In genomic region chr8:57341541-57341840, GRCm38 (mm10) we compare ENCODE assay signal across 17 mouse cellular contexts. TPM values are rescaled to one million over a fixed set of nuclear protein-coding genes. Genes with fewer than 3 reads are reported as not detected.
DNase-seq lines count a peak whose midpoint lies in the region; ATAC-seq and TF ChIP-seq lines count a peak whose summit lies in the region.
"Had no signal": no experiment of that assay in that cellular context is flagged by ENCODE, and none has a peak within 500 bp of the region (broad histone marks: within the 10 kb centered on the region; RNA-seq: fewer than 3 reads in every experiment).

No protein-coding gene starts in this region.

- H3K27ac ChIP-seq in lung, embryonic 14.5 days (ENCODE audit: low read depth), result no peak overlapping the region
- H3K27ac ChIP-seq in embryonic facial prominence, embryonic 15.5 days (replicated peaks), result 0 out of 2 replicates have a peak overlapping the region, but pooled peaks have one; percentile 51
- H3K27ac ChIP-seq in stomach, embryonic 14.5 days (ENCODE audit: low read length), result peak overlapping the region; percentile 53; the same call in 1 of the 2 replicates
- H3K27ac ChIP-seq: hindbrain, embryonic 15.5 days; liver, embryonic 15.5 days; neural tube, embryonic 13.5 days had no signal

- peak; percentile 88 for DNase-seq in heart, adult 11 months
- no peak for DNase-seq in heart, postnatal 10 days
- DNase-seq in lung, embryonic 14.5 days, result no peak
- DNase-seq in lung, postnatal 10 days, result no peak
- no peak for DNase-seq in thymus, postnatal 14 days
- DNase-seq: cerebellum, postnatal 14 days; kidney, postnatal 14 days; thymus, postnatal 4 days had no signal

- H3K27me3 ChIP-seq in lung, embryonic 14.5 days (ENCODE audit: insufficient read depth, low read length), result peaks cover 94% of the 10 kb centered on the region
- peaks cover 97% of the 10 kb centered on the region for H3K27me3 ChIP-seq in embryonic facial prominence, embryonic 15.5 days
- peaks cover 20% of the 10 kb centered on the region; the same call in 1 of the 2 replicates for H3K27me3 ChIP-seq in stomach, embryonic 14.5 days (ENCODE audit: control insufficient read depth, insufficient read depth, low read length)

- peak overlapping the region; percentile 13; the same call in 1 of the 2 replicates for H3K9ac ChIP-seq in lung, embryonic 14.5 days
- no peak overlapping the region for H3K9ac ChIP-seq in embryonic facial prominence, embryonic 15.5 days
- H3K9ac ChIP-seq in stomach, embryonic 14.5 days (replicated peaks; ENCODE audit: low read depth, low read length), result no peak overlapping the region
- H3K9ac ChIP-seq: hindbrain, embryonic 15.5 days; liver, embryonic 15.5 days; neural tube, embryonic 13.5 days had no signal

- TF ChIP-seq CTCF in lung, embryonic 14.5 days (IDR thresholded peaks at IDR 0.05; ENCODE audit: low read depth), result no peak

- ATAC-seq in lung, embryonic 14.5 days (ENCODE audit: insufficient read depth), result no peak
- ATAC-seq in embryonic facial prominence, embryonic 15.5 days (ENCODE audit: insufficient number of reproducible peaks, low FRiP score, low TSS enrichment, low read depth), result no peak
- no peak for ATAC-seq in stomach, embryonic 14.5 days (ENCODE audit: insufficient number of reproducible peaks, insufficient read depth, low FRiP score, low read depth)
- no peak for ATAC-seq in monocyte, adult 5-6 weeks (replicated peaks; ENCODE audit: insufficient number of reproducible peaks, low FRiP score, low TSS enrichment, poor library complexity, severe bottlenecking)

- H3K4me2 ChIP-seq in lung, embryonic 14.5 days, result peak overlapping the region; percentile 55; the same call in 1 of the 2 replicates
- peak overlapping the region; percentile 50 for H3K4me2 ChIP-seq in embryonic facial prominence, embryonic 15.5 days (replicated peaks)
- H3K4me2 ChIP-seq in stomach, embryonic 14.5 days (replicated peaks; ENCODE audit: low read depth, low read length), result peak overlapping the region; percentile 45
- H3K4me2 ChIP-seq: liver, embryonic 15.5 days had no signal

- H3K36me3 ChIP-seq in lung, embryonic 14.5 days (ENCODE audit: insufficient read depth), result no peaks in the 10 kb centered on the region
- H3K36me3 ChIP-seq in embryonic facial prominence, embryonic 15.5 days, result no peaks in the 10 kb centered on the region
- H3K36me3 ChIP-seq in stomach, embryonic 14.5 days (ENCODE audit: control insufficient read depth, insufficient read depth, low read length), result no peaks in the 10 kb centered on the region
- H3K36me3 ChIP-seq: hindbrain, embryonic 15.5 days; liver, embryonic 15.5 days; neural tube, embryonic 13.5 days had no signal

- H3K4me1 ChIP-seq in lung, embryonic 14.5 days (ENCODE audit: insufficient read depth), result no peaks in the 10 kb centered on the region
- peaks cover 11% of the 10 kb centered on the region for H3K4me1 ChIP-seq in embryonic facial prominence, embryonic 15.5 days
- H3K4me1 ChIP-seq in stomach, embryonic 14.5 days (ENCODE audit: control insufficient read depth, insufficient read depth, low read length), result no peaks in the 10 kb centered on the region; the same call in 1 of the 2 replicates
- H3K4me1 ChIP-seq: liver, embryonic 15.5 days had no signal

- no peaks in the 10 kb centered on the region for H3K9me3 ChIP-seq in lung, embryonic 14.5 days (ENCODE audit: low read depth, low read length)
- no peaks in the 10 kb centered on the region for H3K9me3 ChIP-seq in embryonic facial prominence, embryonic 15.5 days (replicated peaks)
- no peaks in the 10 kb centered on the region for H3K9me3 ChIP-seq in stomach, embryonic 14.5 days (ENCODE audit: control insufficient read depth, low read depth, low read length)
- H3K9me3 ChIP-seq: hindbrain, embryonic 15.5 days; liver, embryonic 15.5 days; neural tube, embryonic 13.5 days had no signal

- 3% methylated on average over 6 of the region's 6 CpGs for WGBS in lung, embryonic 14.5 days
- 6% methylated on average over 6 of the region's 6 CpGs for WGBS in embryonic facial prominence, embryonic 15.5 days
- WGBS in stomach, embryonic 14.5 days, result 28% methylated on average over 6 of the region's 6 CpGs

- peak overlapping the region; percentile 26; the same call in 1 of the 2 replicates for H3K4me3 ChIP-seq in lung, embryonic 14.5 days (ENCODE audit: low read depth, low read length)
- peak overlapping the region; percentile 35 for H3K4me3 ChIP-seq in embryonic facial prominence, embryonic 15.5 days (replicated peaks)
- H3K4me3 ChIP-seq in stomach, embryonic 14.5 days (ENCODE audit: low read depth, low read length), result 0 out of 2 replicates have a peak overlapping the region, but pooled peaks have one; percentile 26
- H3K4me3 ChIP-seq: liver, embryonic 15.5 days had no signal

- intact Hi-C loops in heart, postnatal 10 days (cut with DNase I), result loop anchor here (5.0 to 10.0 kb wide), 2 partner anchors 166 to 313 kb away; partner anchors contain the start of gene Galnt7

RNA-seq across cellular contexts. Expression of gene Hand2, which starts 20.7 kb away (rescaled TPM):
- 10 to 100 TPM; 52.5 to 58.9 TPM for total RNA-seq in heart, postnatal 10 days (2021)
- polyA plus RNA-seq in lung, embryonic 14.5 days (2014; fragmentation: Nextera tagmentation; extraction: Ambion mirVana), result 0.16 and 0.24 TPM in 2 replicates
- polyA plus RNA-seq in embryonic facial prominence, embryonic 15.5 days (2015; fragmentation: Nextera tagmentation; extraction: Ambion mirVana), result 2.3 and 3.8 TPM in 2 replicates
- polyA plus RNA-seq in stomach, embryonic 14.5 days (2014; fragmentation: Nextera tagmentation; extraction: Ambion mirVana), result 17.7 and 18.3 TPM in 2 replicates
- total RNA-seq in monocyte, adult 5-6 weeks (2017), result not detected in 3 replicates
- total RNA-seq: left cerebral cortex, adult 18-20 months; megakaryocyte-erythroid progenitor cell, adult 5-6 weeks had no signal
- polyA plus RNA-seq: C2C12; hindbrain, embryonic 15.5 days had no signal
